Mouse (Mus musculus) MEL (cell line): Measurements from ENCODE around the gene Jmjd1c. TPM values are rescaled to one million over a fixed set of nuclear protein-coding genes. Genes with fewer than 3 reads are reported as not detected.
A peak's percentile ranks its signal among the peaks of the same experiment; 100 is the strongest.

Source experiments
- DNase-seq: peaks from one replicate; pipeline ENCODE4 v3.0.0; 2011; ENCODE audit warnings: low read depth, low spot score
- H3K27ac ChIP-seq: 2 replicates; pipeline ENCODE4 v1.5.1; 2012; ENCODE audit warnings: low read depth, mild to moderate bottlenecking, control low read depth, low read length, moderate library complexity; ENCODE audit not compliant: control insufficient read depth
- H3K27me3 ChIP-seq, 2 experiments: fragments of 150-350 bp in 1 of 2; sonication (generic) in 1 of 2; 2 replicates each; pipeline ENCODE4 v1.6.1; 2012; ENCODE audit warnings: low read length in 2 of 2, mild to moderate bottlenecking in 2 of 2, improper control_type of control experiment in 1 of 2, moderate library complexity in 1 of 2; ENCODE audit not compliant: insufficient read depth in 2 of 2, control insufficient read depth in 1 of 2
- H3K36me3 ChIP-seq, 2 experiments: 2 replicates each; pipeline ENCODE4 v1.6.1; 2012 to 2014; ENCODE audit warnings: low read length in 2 of 2, improper control_type of control experiment in 1 of 2, inconsistent platforms in 1 of 2, mild to moderate bottlenecking in 1 of 2; ENCODE audit not compliant: insufficient read depth in 2 of 2, control insufficient read depth in 1 of 2
- H3K4me1 ChIP-seq, 2 experiments: fragments of 150-350 bp in 1 of 2; sonication (generic) in 1 of 2; 2 replicates each; pipeline ENCODE4 v1.6.1; 2012; ENCODE audit warnings: low read length in 2 of 2, improper control_type of control experiment in 1 of 2, mild to moderate bottlenecking in 1 of 2; ENCODE audit not compliant: insufficient read depth in 2 of 2, control insufficient read depth in 1 of 2
- H3K4me3 ChIP-seq, 2 experiments: fragments of 150-350 bp in 1 of 2; sonication (generic) in 1 of 2; 2 replicates each; pipeline ENCODE4 v1.5.1; 2012; ENCODE audit warnings: low read depth in 2 of 2, low read length in 2 of 2, mild to moderate bottlenecking in 2 of 2, moderate library complexity in 2 of 2, control low read depth in 1 of 2, improper control_type of control experiment in 1 of 2; ENCODE audit not compliant: control insufficient read depth in 1 of 2, insufficient read depth in 1 of 2
- H3K79me2 ChIP-seq: 2 replicates; pipeline ENCODE4 v1.6.1; 2012; ENCODE audit warnings: mild to moderate bottlenecking, low read length, moderate library complexity; ENCODE audit not compliant: control insufficient read depth, poor library complexity, insufficient read depth
- H3K9ac ChIP-seq: 2 replicates; pipeline ENCODE4 v1.6.1; 2012; ENCODE audit warnings: low read depth, mild to moderate bottlenecking, control low read depth, low read length, moderate library complexity; ENCODE audit not compliant: control insufficient read depth, poor library complexity, severe bottlenecking
- H3K9me3 ChIP-seq: fragments of 150-350 bp; sonication (generic); replicated peaks from 2 replicates; pipeline ENCODE4 v1.6.1; 2012; ENCODE audit warnings: mild to moderate bottlenecking, low read length, improper control_type of control experiment, moderate library complexity; ENCODE audit not compliant: insufficient read depth
- BHLHE40 ChIP-seq: IDR thresholded peaks from 2 replicates; pipeline ENCODE4 v1.6.1; 2012; ENCODE audit warnings: low read depth, mild to moderate bottlenecking, inconsistent platforms, low read length, improper control_type of control experiment, borderline replicate concordance
- CHD1 ChIP-seq: IDR thresholded peaks from 2 replicates; pipeline ENCODE4 v1.6.1; 2012; ENCODE audit warnings: low read depth, mild to moderate bottlenecking, inconsistent platforms, low read length, improper control_type of control experiment
- E2F4 ChIP-seq: IDR thresholded peaks from 2 replicates; pipeline ENCODE4 v1.6.1; 2011; ENCODE audit warnings: low read depth, low read length, improper control_type of control experiment, borderline replicate concordance
- ELF1 ChIP-seq: IDR thresholded peaks from 2 replicates; pipeline ENCODE4 v1.6.1; 2014; ENCODE audit warnings: low read depth, mild to moderate bottlenecking, inconsistent platforms, low read length, improper control_type of control experiment, moderate library complexity
- EP300 ChIP-seq, 2 experiments: IDR thresholded peaks; 2 replicates each; pipeline ENCODE4 v1.6.1; 2011; ENCODE audit warnings: improper control_type of control experiment in 2 of 2, low read length in 2 of 2, low read depth in 1 of 2, mild to moderate bottlenecking in 1 of 2
- GABPA ChIP-seq: IDR thresholded peaks from 2 replicates; pipeline ENCODE4 v1.6.1; 2012; ENCODE audit warnings: low read depth, mild to moderate bottlenecking, inconsistent platforms, low read length, improper control_type of control experiment, moderate library complexity
- GATA1 ChIP-seq: IDR thresholded peaks from 2 replicates; pipeline ENCODE4 v1.6.1; 2011; ENCODE audit warnings: low read depth, low read length, improper control_type of control experiment
- MAFK ChIP-seq: IDR thresholded peaks from 2 replicates; pipeline ENCODE4 v1.6.1; 2011; ENCODE audit warnings: low read depth, mild to moderate bottlenecking, low read length, improper control_type of control experiment, borderline replicate concordance
- MAX ChIP-seq: IDR thresholded peaks from 2 replicates; pipeline ENCODE4 v1.6.1; 2011; ENCODE audit warnings: low read length, improper control_type of control experiment
- MAZ ChIP-seq: IDR thresholded peaks from 2 replicates; pipeline ENCODE4 v1.6.1; 2012; ENCODE audit warnings: low read depth, mild to moderate bottlenecking, inconsistent platforms, low read length, improper control_type of control experiment
- MEF2A ChIP-seq: IDR thresholded peaks from 2 replicates; pipeline ENCODE4 v1.6.1; 2014; ENCODE audit warnings: low read depth, mild to moderate bottlenecking, inconsistent platforms, low read length, improper control_type of control experiment; ENCODE audit not compliant: poor library complexity, insufficient replicate concordance, severe bottlenecking; ENCODE audit errors: extremely low read depth
- POLR2A ChIP-seq, 2 experiments: IDR thresholded peaks; 2 replicates each; pipeline ENCODE4 v1.6.1; 2011 to 2012; ENCODE audit warnings: low read length in 2 of 2, mild to moderate bottlenecking in 2 of 2, control low read depth in 1 of 2, improper control_type of control experiment in 1 of 2, low read depth in 1 of 2, moderate library complexity in 1 of 2; ENCODE audit not compliant: control insufficient read depth in 1 of 2, insufficient read depth in 1 of 2, poor library complexity in 1 of 2
- POLR2AphosphoS5 ChIP-seq: IDR thresholded peaks from 2 replicates; pipeline ENCODE4 v1.6.1; 2012; ENCODE audit warnings: low read depth, borderline replicate concordance, mild to moderate bottlenecking, inconsistent platforms, low read length, moderate library complexity, mixed read lengths
- SMC3 ChIP-seq: IDR thresholded peaks from 2 replicates; pipeline ENCODE4 v1.6.1; 2011; ENCODE audit warnings: low read depth, low read length, improper control_type of control experiment
- TAL1 ChIP-seq: IDR thresholded peaks from 2 replicates; pipeline ENCODE4 v1.6.1; 2012; ENCODE audit warnings: mild to moderate bottlenecking, inconsistent platforms, low read length, moderate library complexity, mixed read lengths
- TBP ChIP-seq: IDR thresholded peaks from 2 replicates; pipeline ENCODE4 v1.8.0; 2011; ENCODE audit warnings: low read depth, low read length, improper control_type of control experiment
- TCF12 ChIP-seq: IDR thresholded peaks from 2 replicates; pipeline ENCODE4 v1.6.1; 2014; ENCODE audit warnings: low read depth, mild to moderate bottlenecking, inconsistent platforms, low read length, improper control_type of control experiment, moderate library complexity
- USF2 ChIP-seq, 2 experiments: IDR thresholded peaks; 2 replicates each; pipeline ENCODE4 v1.6.1; 2011 to 2012; ENCODE audit warnings: improper control_type of control experiment in 2 of 2, low read length in 2 of 2, borderline replicate concordance in 1 of 2, inconsistent platforms in 1 of 2, low read depth in 1 of 2, mild to moderate bottlenecking in 1 of 2; ENCODE audit not compliant: insufficient read depth in 1 of 2
- ZMIZ1 ChIP-seq: IDR thresholded peaks from 2 replicates; pipeline ENCODE4 v1.6.1; 2012; ENCODE audit warnings: low read depth, mild to moderate bottlenecking, inconsistent platforms, low read length, improper control_type of control experiment, moderate library complexity
- polyA plus RNA-seq, 2 experiments: library from polyadenylated mRNA; stranded (reverse) in 1 of 2; unstranded in 1 of 2; fragments of >175 nt in 1 of 2; fragments of >200 nt in 1 of 2; gene quantifications; 2 replicates each; pipeline versions ENCODE4 v1.2.1 to v1.2.4; 2012; ENCODE audit warnings: low replicate concordance in 2 of 2, low read depth in 1 of 2; ENCODE audit not compliant: insufficient read length in 2 of 2, insufficient read depth in 1 of 2, missing spikeins in 1 of 2
- total RNA-seq: library from RNA; depleted of rRNA; stranded (reverse); fragments of 300-350 nt; gene quantifications from 2 replicates; pipeline ENCODE4 v1.2.3, GENCODE M21; 2012

Jmjd1c gene
- total and polyA plus RNA-seq, 3 experiments: 10.6 to 62.3 (median 15.2) TPM

- Histone ChIP-seq H3K79me2 (peaks cover 52% of the 10 kb centered on the region), H3K27me3 (no peaks in the 10 kb centered on the region), H3K9me3 (no peaks in the 10 kb centered on the region), H3K36me3 (peaks cover 0 to 20% of the 10 kb centered on the region in 2 experiments; a peak in 3 of 4 replicates), H3K9ac (no peak overlapping the region), H3K4me3 (no peak overlapping the region), H3K4me1 (peaks cover 11 to 14% of the 10 kb centered on the region in 2 experiments), H3K27ac (no peak overlapping the region)
- TF ChIP-seq MAFK (0 out of 2 replicates have a peak, but pooled peaks have one; percentile 47), TAL1 (no peak), POLR2AphosphoS5 (no peak), POLR2A (IDR thresholded peaks at IDR 0.05; ENCODE audit: control insufficient read depth in 1 of 2, insufficient read depth in 1 of 2, low read depth in 1 of 2, low read length in 2 of 2, poor library complexity in 1 of 2) (no peak), ELF1 (no peak), MAZ (no peak), GATA1 (no peak), CHD1 (no peak), MAX (no peak), MEF2A (no peak), GABPA (no peak), E2F4 (no peak), EP300 (IDR thresholded peaks at IDR 0.05; ENCODE audit: low read depth in 1 of 2, low read length in 2 of 2) (peak in 1 of 2 experiments; percentile 25; a peak in 1 of 4 replicates), USF2 (IDR thresholded peaks at IDR 0.05; ENCODE audit: borderline replicate concordance in 1 of 2, insufficient read depth in 1 of 2, low read depth in 1 of 2, low read length in 2 of 2) (no peak), BHLHE40 (no peak), TCF12 (no peak), ZMIZ1 (no peak)
- peak; percentile 54 for DNase-seq
Observed at GRCm38 (mm10) chr10:67209916-67210675, 114.2 kb downstream of the Jmjd1c start.

- Histone ChIP-seq H3K4me3 (no peak overlapping the region), H3K9me3 (no peaks in the 10 kb centered on the region), H3K4me1 (peaks cover 3 to 5% of the 10 kb centered on the region in 2 experiments; a peak in 2 of 4 replicates), H3K79me2 (peaks cover 41% of the 10 kb centered on the region), H3K9ac (no peak overlapping the region), H3K27me3 (no peaks in the 10 kb centered on the region), H3K36me3 (peaks cover 4 to 8% of the 10 kb centered on the region in 2 experiments), H3K27ac (no peak overlapping the region)
- no peak for DNase-seq
- peak; percentile 12; the same call in 1 of the 2 replicates for TF ChIP-seq SMC3
- no peak for TF ChIP-seq TBP
Observed at GRCm38 (mm10) chr10:67212031-67212430, 116.1 kb downstream of the Jmjd1c start.
